Mouse (Mus musculus): ENCODE measurements at regions not wholly inside any gene's neighbourhood (a gene's known extent, or its start where the extent isn't known, plus 50 kb on each side); places are given as distances from the start of the nearest gene placed in this dataset.

- DNase-seq (ENCODE audit: low read depth, low spot score): peak; percentile 39
Observed at GRCm38 (mm10) chr4:70952671-70953070, 417.9 kb upstream of the Megf9 start.

- no peak for DNase-seq (ENCODE audit: low read depth, low spot score)
Observed at GRCm38 (mm10) chr4:70940146-70940545, 405.4 kb upstream of the Megf9 start.

- DNase-seq (ENCODE audit: low read depth, low spot score): no peak
Observed at GRCm38 (mm10) chr4:70934140-70934539, 399.3 kb upstream of the Megf9 start.

GRCm38 (mm10) chr4:70921972-70922692 lies 387.3 kb upstream of the Megf9 start:
- DNase-seq (ENCODE audit: low read depth, low spot score): no peak

GRCm38 (mm10) chr4:70914566-70914965 lies 379.8 kb upstream of the Megf9 start:
- DNase-seq (ENCODE audit: low read depth, low spot score): no peak

GRCm38 (mm10) chr4:70906771-70907749 lies 372.3 kb upstream of the Megf9 start:
- DNase-seq (ENCODE audit: low read depth, low spot score): no peak

Data from telencephalon, adult 2 months (tissue).